Mouse (Mus musculus) MEL (cell line): ENCODE data around the gene Aoc1. TPM values are rescaled to one million over a fixed set of nuclear protein-coding genes. Genes with fewer than 3 reads are reported as not detected.

Experiments used
- DNase-seq: peaks from one replicate; pipeline ENCODE4 v3.0.0; 2011; ENCODE audit warnings: low read depth, low spot score
- H3K27ac ChIP-seq: 2 replicates; pipeline ENCODE4 v1.5.1; 2012; ENCODE audit warnings: low read depth, mild to moderate bottlenecking, control low read depth, low read length, moderate library complexity; ENCODE audit not compliant: control insufficient read depth
- H3K27me3 ChIP-seq, 2 experiments: fragments of 150-350 bp in 1 of 2; sonication (generic) in 1 of 2; 2 replicates each; pipeline ENCODE4 v1.6.1; 2012; ENCODE audit warnings: low read length in 2 of 2, mild to moderate bottlenecking in 2 of 2, improper control_type of control experiment in 1 of 2, moderate library complexity in 1 of 2; ENCODE audit not compliant: insufficient read depth in 2 of 2, control insufficient read depth in 1 of 2
- H3K36me3 ChIP-seq, 2 experiments: 2 replicates each; pipeline ENCODE4 v1.6.1; 2012 to 2014; ENCODE audit warnings: low read length in 2 of 2, improper control_type of control experiment in 1 of 2, inconsistent platforms in 1 of 2, mild to moderate bottlenecking in 1 of 2; ENCODE audit not compliant: insufficient read depth in 2 of 2, control insufficient read depth in 1 of 2
- H3K4me1 ChIP-seq, 2 experiments: fragments of 150-350 bp in 1 of 2; sonication (generic) in 1 of 2; 2 replicates each; pipeline ENCODE4 v1.6.1; 2012; ENCODE audit warnings: low read length in 2 of 2, improper control_type of control experiment in 1 of 2, mild to moderate bottlenecking in 1 of 2; ENCODE audit not compliant: insufficient read depth in 2 of 2, control insufficient read depth in 1 of 2
- H3K4me3 ChIP-seq, 2 experiments: fragments of 150-350 bp in 1 of 2; sonication (generic) in 1 of 2; 2 replicates each; pipeline ENCODE4 v1.5.1; 2012; ENCODE audit warnings: low read depth in 2 of 2, low read length in 2 of 2, mild to moderate bottlenecking in 2 of 2, moderate library complexity in 2 of 2, control low read depth in 1 of 2, improper control_type of control experiment in 1 of 2; ENCODE audit not compliant: control insufficient read depth in 1 of 2, insufficient read depth in 1 of 2
- H3K79me2 ChIP-seq: 2 replicates; pipeline ENCODE4 v1.6.1; 2012; ENCODE audit warnings: mild to moderate bottlenecking, low read length, moderate library complexity; ENCODE audit not compliant: control insufficient read depth, poor library complexity, insufficient read depth
- H3K9ac ChIP-seq: 2 replicates; pipeline ENCODE4 v1.6.1; 2012; ENCODE audit warnings: low read depth, mild to moderate bottlenecking, control low read depth, low read length, moderate library complexity; ENCODE audit not compliant: control insufficient read depth, poor library complexity, severe bottlenecking
- H3K9me3 ChIP-seq: fragments of 150-350 bp; sonication (generic); replicated peaks from 2 replicates; pipeline ENCODE4 v1.6.1; 2012; ENCODE audit warnings: mild to moderate bottlenecking, low read length, improper control_type of control experiment, moderate library complexity; ENCODE audit not compliant: insufficient read depth
- CTCF ChIP-seq, 3 experiments: IDR thresholded peaks in 2 of 3; conservative IDR thresholded peaks in 1 of 3; 2 replicates each; pipeline ENCODE4 v1.5.1; 2011 to 2012; ENCODE audit warnings: low read length in 3 of 3, low read depth in 2 of 3, mild to moderate bottlenecking in 2 of 3, improper control_type of control experiment in 1 of 3, inconsistent platforms in 1 of 3, mixed read lengths in 1 of 3, moderate library complexity in 1 of 3; ENCODE audit not compliant: control insufficient read depth in 1 of 3, insufficient read depth in 1 of 3, poor library complexity in 1 of 3, severe bottlenecking in 1 of 3
- HCFC1 ChIP-seq: IDR thresholded peaks from 2 replicates; pipeline ENCODE4 v1.6.1; 2012; ENCODE audit warnings: low read depth, mild to moderate bottlenecking, inconsistent platforms, low read length, improper control_type of control experiment, moderate library complexity
- MAX ChIP-seq: IDR thresholded peaks from 2 replicates; pipeline ENCODE4 v1.6.1; 2011; ENCODE audit warnings: low read length, improper control_type of control experiment
- MAZ ChIP-seq: IDR thresholded peaks from 2 replicates; pipeline ENCODE4 v1.6.1; 2012; ENCODE audit warnings: low read depth, mild to moderate bottlenecking, inconsistent platforms, low read length, improper control_type of control experiment
- MYB ChIP-seq: IDR thresholded peaks from 2 replicates; pipeline ENCODE4 v1.6.1; 2011; ENCODE audit warnings: mild to moderate bottlenecking, low read depth, low read length, improper control_type of control experiment
- NELFE ChIP-seq: IDR thresholded peaks from 2 replicates; pipeline ENCODE4 v1.6.1; 2011; ENCODE audit warnings: low read depth, low read length, improper control_type of control experiment
- NRF1 ChIP-seq: IDR thresholded peaks from 2 replicates; pipeline ENCODE4 v1.6.1; 2014; ENCODE audit warnings: low read depth, mild to moderate bottlenecking, inconsistent platforms, low read length, improper control_type of control experiment, moderate library complexity; ENCODE audit not compliant: poor library complexity, insufficient read depth, severe bottlenecking
- RAD21 ChIP-seq: IDR thresholded peaks from 2 replicates; pipeline ENCODE4 v1.6.1; 2011; ENCODE audit warnings: mild to moderate bottlenecking, low read depth, low read length, improper control_type of control experiment
- SMC3 ChIP-seq: IDR thresholded peaks from 2 replicates; pipeline ENCODE4 v1.6.1; 2011; ENCODE audit warnings: low read depth, low read length, improper control_type of control experiment
- TCF12 ChIP-seq: IDR thresholded peaks from 2 replicates; pipeline ENCODE4 v1.6.1; 2014; ENCODE audit warnings: low read depth, mild to moderate bottlenecking, inconsistent platforms, low read length, improper control_type of control experiment, moderate library complexity
- USF1 ChIP-seq: IDR thresholded peaks from 2 replicates; pipeline ENCODE4 v1.6.1; 2014; ENCODE audit warnings: low read depth, mild to moderate bottlenecking, inconsistent platforms, low read length, improper control_type of control experiment, moderate library complexity
- ZC3H11A ChIP-seq: IDR thresholded peaks from 2 replicates; pipeline ENCODE4 v1.6.1; 2012; ENCODE audit warnings: low read depth, mild to moderate bottlenecking, inconsistent platforms, low read length, improper control_type of control experiment
- ZKSCAN1 ChIP-seq: IDR thresholded peaks from 2 replicates; pipeline ENCODE4 v1.6.1; 2012; ENCODE audit warnings: low read depth, mild to moderate bottlenecking, inconsistent platforms, low read length, improper control_type of control experiment, moderate library complexity
- polyA plus RNA-seq, 2 experiments: library from polyadenylated mRNA; stranded (reverse) in 1 of 2; unstranded in 1 of 2; fragments of >175 nt in 1 of 2; fragments of >200 nt in 1 of 2; gene quantifications; 2 replicates each; pipeline versions ENCODE4 v1.2.1 to v1.2.4; 2012; ENCODE audit warnings: low replicate concordance in 2 of 2, low read depth in 1 of 2; ENCODE audit not compliant: insufficient read length in 2 of 2, insufficient read depth in 1 of 2, missing spikeins in 1 of 2
- total RNA-seq: library from RNA; depleted of rRNA; stranded (reverse); fragments of 300-350 nt; gene quantifications from 2 replicates; pipeline ENCODE4 v1.2.3, GENCODE M21; 2012

The Aoc1 gene
- total and polyA plus RNA-seq, 3 experiments, result not detected

GRCm38 (mm10) chr6:48857613-48858302 is 14.9 kb upstream of the Aoc1 start:
- Histone ChIP-seq H3K79me2 (no peaks in the 10 kb centered on the region), H3K27ac (no peak overlapping the region), H3K27me3 (no peaks in the 10 kb centered on the region), H3K9me3 (no peaks in the 10 kb centered on the region), H3K4me3 (no peak overlapping the region), H3K36me3 (peaks cover 0 to 3% of the 10 kb centered on the region in 2 experiments; a peak in 2 of 4 replicates), H3K4me1 (peaks cover 0 to 6% of the 10 kb centered on the region in 2 experiments; a peak in 2 of 4 replicates), H3K9ac (no peak overlapping the region)
- peak; percentile 32 for DNase-seq
- TF ChIP-seq HCFC1 (no peak), CTCF (IDR thresholded peaks at IDR 0.05 in 2 of 3, conservative IDR thresholded peaks at IDR 0.05 in 1 of 3; ENCODE audit: control insufficient read depth in 1 of 3, insufficient read depth in 1 of 3, low read depth in 2 of 3, low read length in 3 of 3, poor library complexity in 1 of 3, severe bottlenecking in 1 of 3) (peak in 1 of 3 experiments; percentile 59; a peak in 2 of 6 replicates), RAD21 (peak; percentile 49), SMC3 (peak; percentile 58), ZC3H11A (peak; percentile 36; the same call in 1 of the 2 replicates)

GRCm38 (mm10) chr6:48860130-48860815 is 12.4 kb upstream of the Aoc1 start:
- peaks cover 0 to 3% of the 10 kb centered on the region in 2 experiments; a peak in 2 of 4 replicates for H3K36me3 ChIP-seq
- H3K9ac ChIP-seq, result no peak overlapping the region
- no peak overlapping the region for H3K27ac ChIP-seq
- H3K4me1 ChIP-seq, result peaks cover 0 to 8% of the 10 kb centered on the region in 2 experiments; a peak in 1 of 4 replicates
- H3K4me3 ChIP-seq, result no peak overlapping the region
- H3K27me3 ChIP-seq, result no peaks in the 10 kb centered on the region
- no peak for TF ChIP-seq TCF12
- peak; percentile 54; the same call in 1 of the 2 replicates for TF ChIP-seq ZKSCAN1
- TF ChIP-seq MYB, result no peak
- TF ChIP-seq SMC3, result peak; percentile 67
- 0 out of 2 replicates have a peak, but pooled peaks have one; percentile 44 for TF ChIP-seq MAZ
- TF ChIP-seq NELFE, result no peak
- peak; percentile 46; the same call in 1 of the 2 replicates for TF ChIP-seq USF1
- no peak for TF ChIP-seq NRF1
- peak; percentile 54 to 79 (median 70) for TF ChIP-seq CTCF (IDR thresholded peaks at IDR 0.05 in 2 of 3, conservative IDR thresholded peaks at IDR 0.05 in 1 of 3; ENCODE audit: control insufficient read depth in 1 of 3, insufficient read depth in 1 of 3, low read depth in 2 of 3, low read length in 3 of 3, poor library complexity in 1 of 3, severe bottlenecking in 1 of 3)
- TF ChIP-seq MAX, result peak; percentile 61; the same call in 1 of the 2 replicates
- peak; percentile 57 for TF ChIP-seq RAD21
- TF ChIP-seq ZC3H11A, result peak; percentile 17
- TF ChIP-seq, all 39 proteins: peak for 8
- peak; percentile 81 for DNase-seq
- H3K79me2 ChIP-seq, result no peaks in the 10 kb centered on the region
- H3K9me3 ChIP-seq, result no peaks in the 10 kb centered on the region
